Mouse (Mus musculus): ENCODE results near the gene Fbln2. TPM values are rescaled to one million over a fixed set of nuclear protein-coding genes. Genes with fewer than 3 reads are reported as not detected.

Gene Fbln2
- 99.1 and 173 TPM in 2 replicates for polyA plus RNA-seq (2012; rRNA removed)

GRCm38 (mm10) chr6:91212155-91212554 lies at the start of gene Fbln2:
Gene Fbln2, plus strand, starts transcription at chr6:91212455.

Other genes with a start within 250 kb of the Fbln2 start
- 131 and 138 TPM in 2 replicates for gene Iqsec1, start 223.8 kb upstream of the Fbln2 start, polyA plus RNA-seq (2012; rRNA removed)
- gene Nup210, start 95.6 kb upstream of the Fbln2 start, polyA plus RNA-seq (2012; rRNA removed) = 15.2 and 21.3 TPM in 2 replicates
- 38.7 and 39.5 TPM in 2 replicates for gene Hdac11, start 55.8 kb upstream of the Fbln2 start, polyA plus RNA-seq (2012; rRNA removed)
- 11.2 and 11.7 TPM in 2 replicates for gene Wnt7a, start 198.9 kb downstream of the Fbln2 start, polyA plus RNA-seq (2012; rRNA removed)